Mouse (Mus musculus): ENCODE data around the gene Pmfbp1. TPM values are rescaled to one million over a fixed set of nuclear protein-coding genes. Genes with fewer than 3 reads are reported as not detected.

Pmfbp1 gene
- total RNA-seq, 1 experiment, result not detected

DNA sequence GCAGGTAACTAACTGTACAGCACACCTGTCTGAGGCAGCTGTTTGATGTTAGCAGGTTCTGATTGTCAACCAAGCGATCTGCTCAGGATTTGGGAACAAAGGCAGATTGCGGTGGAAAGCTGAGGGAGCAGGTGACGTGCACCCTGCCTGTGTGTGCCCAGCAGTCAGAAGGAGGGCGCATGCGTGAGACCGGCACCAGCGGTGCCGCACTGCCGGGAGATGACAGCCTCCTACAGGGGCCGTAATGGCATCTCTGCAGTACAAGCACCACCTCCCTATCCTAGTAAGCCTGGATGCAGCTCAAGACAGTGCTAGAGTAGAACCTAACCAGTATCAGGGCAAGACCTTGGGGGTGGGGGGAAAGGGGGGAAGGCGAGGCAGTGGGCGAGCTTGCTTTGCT is 35.2 kb upstream of the Pmfbp1 start:
- peaks cover 6 to 14% of the 10 kb centered on the region in 2 experiments; a peak in 3 of 4 replicates for H3K4me1 ChIP-seq (ENCODE audit: control insufficient read depth in 2 of 2, insufficient read depth in 2 of 2, low read length in 2 of 2, poor library complexity in 1 of 2)
- no peak for DNase-seq (ENCODE audit: low read depth, low spot score)
- H3K9me3 ChIP-seq (ENCODE audit: control insufficient read depth, insufficient read depth, low read depth, low read length), result no peaks in the 10 kb centered on the region
- no peak overlapping the region for H3K27ac ChIP-seq (ENCODE audit: insufficient read depth, low read depth, low read length, poor library complexity, severe bottlenecking)
- peak overlapping the region; percentile 6 to 15; a peak in 3 of 4 replicates for H3K4me3 ChIP-seq (ENCODE audit: insufficient read depth in 1 of 2, low read depth in 1 of 2, low read length in 2 of 2, poor library complexity in 1 of 2, severe bottlenecking in 1 of 2)
- H3K36me3 ChIP-seq (ENCODE audit: control insufficient read depth, insufficient read depth, low read length, poor library complexity, severe bottlenecking), result no peaks in the 10 kb centered on the region
- no peak overlapping the region for H3K9ac ChIP-seq (ENCODE audit: insufficient read depth, low read depth, low read length, poor library complexity, severe bottlenecking)
- in situ Hi-C loops (cut with MboI; ENCODE audit: low sequenced_read_pairs in 2 of 2, unreplicated experiment in 2 of 2), result no loop called here
- TF ChIP-seq ZC3H11A (IDR thresholded peaks at IDR 0.05; ENCODE audit: borderline replicate concordance, low read depth, low read length) (no peak), MAFK (IDR thresholded peaks at IDR 0.05; ENCODE audit: insufficient read depth, low read depth, low read length) (no peak), ZNF384 (IDR thresholded peaks at IDR 0.05; ENCODE audit: low read depth, low read length) (no peak), CHD2 (IDR thresholded peaks at IDR 0.05; ENCODE audit: low read depth, low read length) (no peak), HCFC1 (IDR thresholded peaks at IDR 0.05; ENCODE audit: borderline replicate concordance, insufficient read depth, low read length) (no peak)

- H3K27ac ChIP-seq (ENCODE audit: insufficient read depth, low read depth, low read length, poor library complexity, severe bottlenecking), result peak overlapping the region; percentile 28; the same call in 1 of the 2 replicates
- H3K9ac ChIP-seq (ENCODE audit: insufficient read depth, low read depth, low read length, poor library complexity, severe bottlenecking), result no peak overlapping the region
- DNase-seq (ENCODE audit: low read depth, low spot score), result no peak
- no peak overlapping the region for H3K4me3 ChIP-seq (ENCODE audit: insufficient read depth in 1 of 2, low read depth in 1 of 2, low read length in 2 of 2, poor library complexity in 1 of 2, severe bottlenecking in 1 of 2)
- TF ChIP-seq ZNF384 (IDR thresholded peaks at IDR 0.05; ENCODE audit: low read depth, low read length), result no peak
- no peaks in the 10 kb centered on the region for H3K36me3 ChIP-seq (ENCODE audit: control insufficient read depth, insufficient read depth, low read length, poor library complexity, severe bottlenecking)
- H3K4me1 ChIP-seq (ENCODE audit: control insufficient read depth in 2 of 2, insufficient read depth in 2 of 2, low read length in 2 of 2, poor library complexity in 1 of 2), result peaks cover 6 to 16% of the 10 kb centered on the region in 2 experiments; a peak in 3 of 4 replicates
- no peaks in the 10 kb centered on the region for H3K9me3 ChIP-seq (ENCODE audit: control insufficient read depth, insufficient read depth, low read depth, low read length)
- in situ Hi-C loops (cut with MboI; ENCODE audit: low sequenced_read_pairs in 2 of 2, unreplicated experiment in 2 of 2), result no loop called here
These were observed 30.8 kb upstream of the Pmfbp1 start for GRCm38 (mm10) chr8:109463075-109463474.

- peak overlapping the region in 1 of 2 experiments; percentile 25; a peak in 1 of 4 replicates for H3K4me3 ChIP-seq (ENCODE audit: insufficient read depth in 1 of 2, low read depth in 1 of 2, low read length in 2 of 2, poor library complexity in 1 of 2, severe bottlenecking in 1 of 2)
- TF ChIP-seq ZC3H11A (IDR thresholded peaks at IDR 0.05; ENCODE audit: borderline replicate concordance, low read depth, low read length) (no peak), MAFK (IDR thresholded peaks at IDR 0.05; ENCODE audit: insufficient read depth, low read depth, low read length) (no peak), HCFC1 (IDR thresholded peaks at IDR 0.05; ENCODE audit: borderline replicate concordance, insufficient read depth, low read length) (no peak), ZNF384 (IDR thresholded peaks at IDR 0.05; ENCODE audit: low read depth, low read length) (no peak), CHD2 (IDR thresholded peaks at IDR 0.05; ENCODE audit: low read depth, low read length) (no peak)
- in situ Hi-C loops (cut with MboI; ENCODE audit: low sequenced_read_pairs in 2 of 2, unreplicated experiment in 2 of 2), result no loop called here
- no peaks in the 10 kb centered on the region for H3K36me3 ChIP-seq (ENCODE audit: control insufficient read depth, insufficient read depth, low read length, poor library complexity, severe bottlenecking)
- no peak overlapping the region; the same call in 1 of the 2 replicates for H3K9ac ChIP-seq (ENCODE audit: insufficient read depth, low read depth, low read length, poor library complexity, severe bottlenecking)
- H3K4me1 ChIP-seq (ENCODE audit: control insufficient read depth in 2 of 2, insufficient read depth in 2 of 2, low read length in 2 of 2, poor library complexity in 1 of 2), result peaks cover 5 to 16% of the 10 kb centered on the region in 2 experiments; a peak in 3 of 4 replicates
- H3K27ac ChIP-seq (ENCODE audit: insufficient read depth, low read depth, low read length, poor library complexity, severe bottlenecking), result peak overlapping the region; percentile 27; the same call in 1 of the 2 replicates
- DNase-seq (ENCODE audit: low read depth, low spot score), result peak; percentile 65
- H3K9me3 ChIP-seq (ENCODE audit: control insufficient read depth, insufficient read depth, low read depth, low read length), result no peaks in the 10 kb centered on the region
These were observed 30.0 kb upstream of the Pmfbp1 start for GRCm38 (mm10) chr8:109463677-109464313.

DNA sequence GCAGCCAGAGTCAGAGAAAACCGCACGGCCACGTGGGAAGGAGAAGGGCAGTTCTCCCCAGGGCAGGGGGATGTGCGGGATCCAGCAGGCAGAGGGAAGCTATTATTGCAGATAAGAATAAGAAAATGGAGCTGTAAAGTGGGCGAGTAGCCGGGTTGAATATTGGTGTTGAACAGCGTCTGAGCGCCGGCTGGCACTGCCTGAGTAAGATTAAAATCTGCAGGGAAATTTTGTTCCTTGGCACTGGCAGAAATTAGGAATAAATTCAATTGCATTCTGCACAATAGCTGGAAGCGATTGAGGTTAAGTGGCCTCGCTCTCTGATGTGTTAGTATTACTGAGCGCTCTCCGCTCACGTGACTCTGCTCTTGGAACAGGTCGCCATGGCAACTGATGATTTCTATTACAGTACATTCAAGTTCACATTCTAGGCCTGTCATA is 29.4 kb upstream of the Pmfbp1 start:
- no peak for TF ChIP-seq MAFK (IDR thresholded peaks at IDR 0.05; ENCODE audit: insufficient read depth, low read depth, low read length)
- no peaks in the 10 kb centered on the region for H3K9me3 ChIP-seq (ENCODE audit: control insufficient read depth, insufficient read depth, low read depth, low read length)
- H3K4me1 ChIP-seq (ENCODE audit: control insufficient read depth in 2 of 2, insufficient read depth in 2 of 2, low read length in 2 of 2, poor library complexity in 1 of 2), result peaks cover 4 to 16% of the 10 kb centered on the region in 2 experiments; a peak in 2 of 4 replicates
- in situ Hi-C loops (cut with MboI; ENCODE audit: low sequenced_read_pairs in 2 of 2, unreplicated experiment in 2 of 2), result no loop called here
- no peak overlapping the region for H3K9ac ChIP-seq (ENCODE audit: insufficient read depth, low read depth, low read length, poor library complexity, severe bottlenecking)
- H3K36me3 ChIP-seq (ENCODE audit: control insufficient read depth, insufficient read depth, low read length, poor library complexity, severe bottlenecking), result no peaks in the 10 kb centered on the region
- H3K4me3 ChIP-seq (ENCODE audit: insufficient read depth in 1 of 2, low read depth in 1 of 2, low read length in 2 of 2, poor library complexity in 1 of 2, severe bottlenecking in 1 of 2), result no peak overlapping the region
- no peak overlapping the region for H3K27ac ChIP-seq (ENCODE audit: insufficient read depth, low read depth, low read length, poor library complexity, severe bottlenecking)
- DNase-seq (ENCODE audit: low read depth, low spot score), result no peak

DNA sequence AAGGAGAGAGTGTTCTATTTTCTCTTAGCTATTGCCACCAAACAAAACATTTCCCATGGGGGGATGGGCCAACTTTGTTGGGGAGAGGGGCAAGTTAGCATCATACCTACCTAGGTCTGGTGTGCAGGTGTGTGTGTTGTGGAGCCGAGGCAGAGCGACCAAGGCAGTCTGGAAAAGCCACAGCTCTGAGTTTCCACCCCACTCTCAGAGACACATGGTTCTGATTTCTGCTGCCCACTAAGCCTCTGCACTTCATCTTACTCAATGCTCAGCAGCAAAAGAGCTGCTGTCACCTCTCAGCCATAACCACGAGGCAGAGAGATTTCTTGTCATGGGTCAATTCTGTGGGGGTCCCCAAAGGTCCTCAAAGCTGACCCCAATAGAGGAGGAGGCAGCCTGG is 28.8 kb upstream of the Pmfbp1 start:
- Histone ChIP-seq H3K36me3 (ENCODE audit: control insufficient read depth, insufficient read depth, low read length, poor library complexity, severe bottlenecking) (no peaks in the 10 kb centered on the region), H3K9me3 (ENCODE audit: control insufficient read depth, insufficient read depth, low read depth, low read length) (no peaks in the 10 kb centered on the region), H3K27ac (ENCODE audit: insufficient read depth, low read depth, low read length, poor library complexity, severe bottlenecking) (no peak overlapping the region), H3K4me3 (ENCODE audit: insufficient read depth in 1 of 2, low read depth in 1 of 2, low read length in 2 of 2, poor library complexity in 1 of 2, severe bottlenecking in 1 of 2) (no peak overlapping the region), H3K4me1 (ENCODE audit: control insufficient read depth in 2 of 2, insufficient read depth in 2 of 2, low read length in 2 of 2, poor library complexity in 1 of 2) (peaks cover 4 to 16% of the 10 kb centered on the region in 2 experiments; a peak in 2 of 4 replicates), H3K9ac (ENCODE audit: insufficient read depth, low read depth, low read length, poor library complexity, severe bottlenecking) (no peak overlapping the region)
- TF ChIP-seq CHD2 (IDR thresholded peaks at IDR 0.05; ENCODE audit: low read depth, low read length), result no peak
- no peak for TF ChIP-seq ZC3H11A (IDR thresholded peaks at IDR 0.05; ENCODE audit: borderline replicate concordance, low read depth, low read length)
- no peak for TF ChIP-seq ZNF384 (IDR thresholded peaks at IDR 0.05; ENCODE audit: low read depth, low read length)
- TF ChIP-seq HCFC1 (IDR thresholded peaks at IDR 0.05; ENCODE audit: borderline replicate concordance, insufficient read depth, low read length), result no peak
- no peak for TF ChIP-seq MAFK (IDR thresholded peaks at IDR 0.05; ENCODE audit: insufficient read depth, low read depth, low read length)
- no peak for DNase-seq (ENCODE audit: low read depth, low spot score)
- in situ Hi-C loops (cut with MboI; ENCODE audit: low sequenced_read_pairs in 2 of 2, unreplicated experiment in 2 of 2), result no loop called here

Data from ES-E14 (cell line).